Mouse (Mus musculus): ENCODE results near the gene Mrpl36. TPM values are rescaled to one million over a fixed set of nuclear protein-coding genes. Genes with fewer than 3 reads are reported as not detected.
A peak's percentile ranks its signal among the peaks of the same experiment; 100 is the strongest.

Mrpl36 gene
- polyA plus RNA-seq (2016; fragmentation: Nextera tagmentation; extraction: Ambion mirVana), result 143 and 145 TPM in 2 replicates

DNA sequence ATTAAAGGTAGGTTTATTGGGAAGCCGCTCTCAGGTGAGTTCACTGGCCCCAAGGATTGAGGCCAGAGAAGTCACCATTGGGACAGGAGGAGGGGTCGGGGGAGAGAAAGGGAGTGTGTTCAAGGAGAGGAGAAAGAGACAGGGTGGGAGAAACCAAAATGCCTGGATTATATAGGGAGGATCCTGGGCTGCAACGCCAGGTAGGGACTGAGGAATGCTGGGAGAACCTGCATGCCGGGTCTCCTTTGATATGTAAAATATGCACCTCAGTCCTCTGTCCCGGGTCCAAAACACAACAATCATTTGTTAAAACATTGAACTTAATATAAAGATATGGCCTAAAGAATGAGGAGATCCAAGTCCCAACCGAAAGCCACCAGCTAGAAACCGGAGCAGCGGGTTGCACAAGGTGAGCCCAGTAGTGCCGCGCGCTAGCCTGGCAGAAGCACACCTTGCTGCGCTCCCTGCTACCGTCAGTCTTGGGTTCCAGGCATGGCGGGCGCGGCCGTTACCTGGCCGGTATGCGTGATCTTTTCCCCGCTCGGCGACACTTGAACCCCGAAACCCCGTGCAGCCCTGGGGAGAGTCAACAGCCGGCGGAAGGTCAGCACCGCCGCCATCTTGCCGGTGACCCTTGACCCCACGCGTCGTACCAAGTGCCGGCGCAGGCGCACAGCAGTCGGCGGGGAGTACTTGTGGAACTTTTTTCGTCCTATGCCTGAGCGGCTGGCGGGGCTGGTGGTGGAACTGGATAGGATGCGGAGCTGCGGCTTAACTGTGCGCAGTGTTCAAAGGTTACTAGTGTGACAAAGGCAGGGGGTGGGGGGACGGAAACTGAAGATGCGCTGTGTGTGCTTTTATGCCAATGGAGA lies at the start of gene Mrpl36, which contains the start of gene Ndufs6:
Gene Mrpl36, plus strand, starts transcription at position 687 of the 872 bp plus-strand sequence.
Gene Ndufs6, minus strand, starts transcription at position 716 of the 872 bp plus-strand sequence.
- H3K9me3 ChIP-seq, result no peaks in the 10 kb centered on the region; the same call in 1 of the 2 replicates
- peak; percentile 92 for DNase-seq (ENCODE audit: extremely low spot score, low spot score)
- H3K36me3 ChIP-seq (replicated peaks), result peaks cover 39% of the 10 kb centered on the region
- H3K27ac ChIP-seq, result peak within 1 kb of the TSS; percentile 91
- WGBS, result 1% methylated on average over 45 of the region's 45 CpGs
- H3K27me3 ChIP-seq (ENCODE audit: poor library complexity, severe bottlenecking), result no peaks in the 10 kb centered on the region
- H3K4me3 ChIP-seq, result peak within 1 kb of the TSS; percentile 83
- peaks cover 40% of the 10 kb centered on the region for H3K4me1 ChIP-seq

DNA sequence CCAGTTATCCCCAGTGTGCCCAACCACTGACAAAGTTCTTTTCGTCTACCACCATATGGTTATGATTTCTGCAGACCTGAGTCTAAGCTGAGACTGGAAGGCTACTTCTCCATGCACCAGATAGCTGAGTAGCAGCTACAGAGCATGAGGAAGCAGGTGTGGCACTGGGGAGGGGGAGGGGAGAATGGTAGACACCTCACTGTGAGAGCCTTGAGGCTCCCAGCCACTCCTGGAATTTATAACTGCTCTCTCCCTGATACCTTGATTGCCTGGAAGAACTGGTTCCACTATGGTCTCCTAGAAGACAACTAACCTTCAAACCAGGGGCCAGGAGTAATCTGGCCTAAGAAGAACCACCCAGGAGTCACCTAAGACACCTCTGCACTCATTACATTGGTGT lies 49.1 kb upstream of the Mrpl36 start:
- DNase-seq (ENCODE audit: extremely low spot score, low spot score), result no peak
- WGBS, result 69% methylated on average over 1 of the region's 1 CpGs
- H3K9me3 ChIP-seq, result no peaks in the 10 kb centered on the region
- H3K27me3 ChIP-seq (ENCODE audit: poor library complexity, severe bottlenecking), result peaks cover 33% of the 10 kb centered on the region
- no peak overlapping the region for H3K27ac ChIP-seq
- H3K4me1 ChIP-seq, result peaks cover 4% of the 10 kb centered on the region; the same call in 1 of the 2 replicates
- no peak overlapping the region for H3K4me3 ChIP-seq
- no peaks in the 10 kb centered on the region for H3K36me3 ChIP-seq (replicated peaks)

DNA sequence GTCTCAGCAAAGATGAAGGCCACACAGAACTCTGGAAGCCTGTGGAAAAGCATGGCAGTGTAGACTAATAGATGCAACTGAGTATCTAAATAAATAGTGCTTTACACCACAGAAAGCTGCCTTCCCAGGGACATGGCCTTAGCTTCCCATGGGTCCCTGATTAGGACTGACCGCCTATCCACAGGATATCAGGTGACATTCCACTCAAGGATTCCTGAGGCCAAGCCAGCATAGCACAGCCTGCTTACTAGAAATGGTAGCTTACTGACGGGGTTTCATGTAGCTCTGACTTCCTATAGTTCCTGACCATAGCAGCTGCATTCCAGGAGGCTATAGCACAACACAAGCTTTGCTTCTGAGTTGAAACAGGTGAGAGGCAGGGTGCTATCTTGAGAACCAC lies 45.9 kb upstream of the Mrpl36 start:
- 72% methylated on average over 2 of the region's 2 CpGs for WGBS

DNA sequence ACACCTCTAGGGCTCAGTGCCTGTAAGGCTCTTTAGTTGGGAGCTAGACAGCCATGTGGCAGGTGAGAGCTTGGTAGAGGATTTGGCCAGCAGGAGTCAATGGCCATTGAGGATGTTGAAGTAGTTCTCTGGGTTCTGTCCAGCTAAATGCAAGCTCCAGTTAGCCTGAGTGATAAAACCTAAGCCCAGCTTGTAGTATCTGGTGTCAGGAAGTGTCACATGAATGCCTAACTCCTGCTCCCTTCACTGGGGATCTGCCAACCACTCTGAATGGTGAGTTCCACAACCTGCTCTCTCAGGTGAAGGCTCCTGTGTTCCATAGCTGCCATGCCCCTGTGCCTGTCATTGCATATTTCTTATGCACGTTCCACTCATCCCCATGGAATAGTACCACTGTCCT lies 44.8 kb upstream of the Mrpl36 start:
- Histone ChIP-seq H3K27me3 (ENCODE audit: poor library complexity, severe bottlenecking) (no peaks in the 10 kb centered on the region), H3K9me3 (no peaks in the 10 kb centered on the region), H3K36me3 (replicated peaks) (no peaks in the 10 kb centered on the region), H3K4me1 (no peaks in the 10 kb centered on the region; the same call in 1 of the 2 replicates), H3K4me3 (no peak overlapping the region), H3K27ac (no peak overlapping the region)
- no peak for DNase-seq (ENCODE audit: extremely low spot score, low spot score)
- 88% methylated on average over 1 of the region's 1 CpGs for WGBS

More for the DNA sequence above, 45.9 kb upstream of the Mrpl36 start:
- no peak for DNase-seq (ENCODE audit: extremely low spot score, low spot score)
- Histone ChIP-seq H3K4me1 (no peaks in the 10 kb centered on the region; the same call in 1 of the 2 replicates), H3K27ac (no peak overlapping the region), H3K27me3 (ENCODE audit: poor library complexity, severe bottlenecking) (0 out of 2 replicates have a peak, but pooled peaks cover under 1% of the 10 kb centered on the region), H3K36me3 (replicated peaks) (no peaks in the 10 kb centered on the region), H3K4me3 (no peak overlapping the region), H3K9me3 (no peaks in the 10 kb centered on the region)

DNA sequence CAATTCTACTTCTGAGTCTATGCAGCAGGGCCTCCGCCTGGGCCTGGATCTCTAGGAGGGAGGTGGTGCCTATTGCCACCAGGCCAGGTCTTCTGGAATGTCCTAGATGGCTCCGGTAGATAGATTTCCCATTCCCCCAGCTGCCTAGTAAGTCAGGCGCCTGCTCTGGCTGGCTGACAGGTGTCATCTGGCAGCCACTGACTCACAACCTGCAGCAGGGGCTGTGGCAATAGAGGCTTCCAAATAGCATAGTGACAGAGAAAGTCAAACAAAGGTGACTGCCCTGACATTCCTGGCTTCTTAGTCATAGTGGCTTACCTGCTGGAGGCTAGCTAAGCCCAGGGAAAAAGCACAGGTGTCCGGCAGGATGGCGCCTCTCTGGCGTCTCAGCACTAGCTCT lies 38.1 kb upstream of the Mrpl36 start:
- no peaks in the 10 kb centered on the region for H3K36me3 ChIP-seq (replicated peaks)
- no peaks in the 10 kb centered on the region for H3K9me3 ChIP-seq
- 0 out of 2 replicates have a peak, but pooled peaks cover 3% of the 10 kb centered on the region for H3K4me1 ChIP-seq
- WGBS, result 85% methylated on average over 6 of the region's 6 CpGs
- DNase-seq (ENCODE audit: extremely low spot score, low spot score), result no peak
- no peak overlapping the region for H3K4me3 ChIP-seq
- H3K27ac ChIP-seq, result no peak overlapping the region
- peaks cover 6% of the 10 kb centered on the region; the same call in 1 of the 2 replicates for H3K27me3 ChIP-seq (ENCODE audit: poor library complexity, severe bottlenecking)

DNA sequence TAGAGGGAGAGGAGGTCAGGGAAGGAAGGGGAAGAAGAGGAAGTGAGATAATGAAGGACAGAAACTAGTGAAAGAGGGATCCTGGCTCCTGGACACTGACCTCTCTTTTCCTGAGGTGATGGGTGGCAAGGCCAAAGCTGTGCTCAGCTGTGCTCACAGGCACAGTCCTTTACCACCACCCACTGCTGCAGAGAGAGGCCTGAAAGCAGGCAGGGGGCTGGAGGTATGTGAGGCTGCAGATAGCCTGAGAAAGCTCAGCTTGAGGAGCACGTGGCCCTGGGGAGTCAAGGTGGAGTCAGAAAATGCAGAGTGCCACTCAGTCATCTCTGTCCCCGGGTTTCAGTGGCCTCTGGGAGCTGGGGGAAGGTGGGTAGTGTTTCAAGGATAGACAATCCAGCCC lies 37.2 kb upstream of the Mrpl36 start:
- Histone ChIP-seq H3K4me3 (no peak overlapping the region), H3K9me3 (no peaks in the 10 kb centered on the region), H3K27me3 (ENCODE audit: poor library complexity, severe bottlenecking) (peaks cover 6% of the 10 kb centered on the region; the same call in 1 of the 2 replicates), H3K4me1 (0 out of 2 replicates have a peak, but pooled peaks cover 3% of the 10 kb centered on the region), H3K36me3 (replicated peaks) (no peaks in the 10 kb centered on the region), H3K27ac (no peak overlapping the region)
- no peak for DNase-seq (ENCODE audit: extremely low spot score, low spot score)
- 41% methylated on average over 2 of the region's 2 CpGs for WGBS

DNA sequence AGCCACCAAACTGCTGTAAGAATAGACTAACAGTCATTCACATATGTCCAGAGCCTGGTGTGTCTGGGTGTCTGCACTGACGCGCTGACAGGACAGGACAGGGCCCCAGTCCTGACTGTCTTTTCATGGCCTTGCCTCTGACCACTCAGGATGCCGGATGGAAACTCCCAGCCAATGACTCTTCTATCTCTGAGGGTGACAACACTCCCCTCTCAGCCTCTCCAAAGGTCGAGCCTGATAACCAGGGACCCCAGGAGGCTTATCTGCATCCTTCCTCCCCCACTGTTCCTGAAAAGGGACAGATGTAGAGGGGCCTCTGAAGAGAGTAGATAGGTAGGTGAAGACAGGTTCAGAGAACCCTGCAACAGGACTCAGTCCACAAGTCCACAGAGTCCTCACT lies 29.6 kb upstream of the Mrpl36 start:
- Histone ChIP-seq H3K4me3 (no peak overlapping the region), H3K9me3 (no peaks in the 10 kb centered on the region), H3K4me1 (no peaks in the 10 kb centered on the region), H3K27ac (no peak overlapping the region), H3K36me3 (replicated peaks) (no peaks in the 10 kb centered on the region), H3K27me3 (ENCODE audit: poor library complexity, severe bottlenecking) (peaks cover 6% of the 10 kb centered on the region)
- 63% methylated on average over 4 of the region's 4 CpGs for WGBS
- DNase-seq (ENCODE audit: extremely low spot score, low spot score), result no peak

DNA sequence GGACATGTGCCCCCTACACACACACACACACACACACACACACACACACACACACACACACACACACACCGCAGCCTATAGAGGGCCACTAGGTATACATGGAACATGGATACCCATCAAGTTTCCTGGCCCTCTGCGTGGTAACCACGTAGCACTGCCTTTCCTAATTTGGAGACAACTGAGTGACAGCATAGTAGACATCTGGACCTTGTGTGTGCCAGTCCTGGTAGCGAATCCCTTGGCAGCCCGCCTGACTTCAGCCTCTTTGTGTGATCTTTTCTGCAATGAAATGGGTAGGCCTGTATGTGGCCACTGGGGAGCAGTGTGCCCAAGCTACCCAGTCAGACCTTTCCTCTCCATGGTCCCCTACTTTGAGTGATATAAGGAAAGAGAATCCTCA lies 29.0 kb upstream of the Mrpl36 start:
- H3K9me3 ChIP-seq, result no peaks in the 10 kb centered on the region
- no peak overlapping the region for H3K27ac ChIP-seq
- no peak overlapping the region for H3K4me3 ChIP-seq
- H3K36me3 ChIP-seq (replicated peaks), result no peaks in the 10 kb centered on the region
- no peak for DNase-seq (ENCODE audit: extremely low spot score, low spot score)
- no peaks in the 10 kb centered on the region for H3K4me1 ChIP-seq
- H3K27me3 ChIP-seq (ENCODE audit: poor library complexity, severe bottlenecking), result peaks cover 12% of the 10 kb centered on the region
- WGBS, result 87% methylated on average over 5 of the region's 5 CpGs

DNA sequence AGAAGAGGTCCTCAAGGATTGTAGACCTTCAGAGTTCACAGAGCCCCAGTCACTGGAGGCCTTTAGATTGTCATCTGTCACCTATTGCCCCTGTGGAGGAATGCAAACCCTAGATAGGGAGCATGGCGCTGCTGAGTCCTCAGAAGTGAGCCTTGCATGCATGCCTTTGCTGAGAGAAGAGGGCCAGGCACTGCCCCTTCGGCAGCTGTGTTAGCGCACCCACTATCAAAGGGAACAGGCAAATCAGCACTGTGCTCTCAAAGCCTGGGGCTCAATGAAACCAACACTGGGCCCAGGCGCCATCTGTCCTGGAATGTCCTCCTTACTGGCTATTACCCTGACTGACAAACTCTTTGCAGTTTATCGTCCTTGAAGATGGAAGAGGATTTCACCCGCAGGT lies 23.6 kb upstream of the Mrpl36 start:
- Histone ChIP-seq H3K4me1 (peaks cover 30% of the 10 kb centered on the region), H3K27me3 (ENCODE audit: poor library complexity, severe bottlenecking) (peaks cover 52% of the 10 kb centered on the region), H3K4me3 (no peak overlapping the region), H3K9me3 (no peaks in the 10 kb centered on the region), H3K27ac (peak overlapping the region; percentile 20; the same call in 1 of the 2 replicates), H3K36me3 (replicated peaks) (no peaks in the 10 kb centered on the region)
- DNase-seq (ENCODE audit: extremely low spot score, low spot score), result no peak
- 65% methylated on average over 6 of the region's 6 CpGs for WGBS

DNA sequence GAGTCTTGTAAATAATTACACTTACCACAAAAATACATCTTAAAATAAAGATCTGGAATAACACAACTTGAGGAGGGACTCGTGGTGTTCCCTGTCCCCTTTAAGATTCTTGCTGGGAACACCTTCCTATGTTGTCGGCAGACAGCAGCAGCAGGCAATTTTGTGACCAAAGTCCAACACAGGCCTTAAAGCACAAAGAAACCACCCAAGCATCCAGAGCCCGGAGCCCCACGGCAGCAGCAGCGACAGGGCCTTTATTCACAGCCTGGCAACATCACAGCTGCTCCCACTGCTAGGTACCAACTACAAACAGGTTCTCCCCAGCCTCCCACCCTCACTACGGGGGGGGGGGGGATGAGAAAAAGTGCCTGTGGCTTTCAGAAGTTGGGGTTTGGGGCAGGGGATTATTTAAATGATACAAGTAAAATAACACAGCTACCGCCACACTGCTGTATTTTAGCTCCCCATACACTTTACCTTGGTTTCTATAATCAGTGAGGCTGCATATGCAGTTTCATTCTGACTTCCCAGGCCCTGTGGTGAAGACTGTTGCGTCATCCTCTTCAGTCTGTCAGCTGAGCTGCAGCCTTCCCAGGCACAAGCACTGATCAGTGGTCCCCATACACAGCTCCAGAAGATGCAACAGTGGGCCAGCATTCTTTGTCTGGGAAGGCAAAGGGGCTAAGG lies 22.8 kb upstream of the Mrpl36 start:
- no peaks in the 10 kb centered on the region for H3K9me3 ChIP-seq
- H3K4me3 ChIP-seq, result no peak overlapping the region
- peaks cover 34% of the 10 kb centered on the region for H3K4me1 ChIP-seq
- H3K27me3 ChIP-seq (ENCODE audit: poor library complexity, severe bottlenecking), result peaks cover 58% of the 10 kb centered on the region
- no peaks in the 10 kb centered on the region for H3K36me3 ChIP-seq (replicated peaks)
- H3K27ac ChIP-seq, result peak overlapping the region; percentile 66
- no peak for DNase-seq (ENCODE audit: extremely low spot score, low spot score)
- 31% methylated on average over 8 of the region's 8 CpGs for WGBS

DNA sequence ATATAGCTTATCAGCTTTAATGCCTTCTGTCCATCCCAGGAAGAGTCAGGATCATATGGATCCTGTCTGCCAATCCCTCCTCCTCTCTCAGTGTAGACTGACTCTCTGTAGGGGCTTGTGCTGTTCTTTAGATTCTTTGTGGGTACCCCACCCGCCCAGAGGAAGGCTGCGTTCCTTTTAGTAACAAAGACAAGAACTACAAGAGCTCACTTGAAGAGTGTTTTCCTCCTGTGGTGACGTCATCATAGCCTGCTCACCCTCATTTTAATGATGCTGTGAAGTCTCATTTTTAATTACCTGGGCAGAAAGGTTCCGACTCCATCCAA lies 22.3 kb upstream of the Mrpl36 start:
- DNase-seq (ENCODE audit: extremely low spot score, low spot score), result no peak
- H3K4me3 ChIP-seq, result no peak overlapping the region
- no peaks in the 10 kb centered on the region for H3K9me3 ChIP-seq
- 47% methylated on average over 4 of the region's 4 CpGs for WGBS
- H3K27ac ChIP-seq, result peak overlapping the region; percentile 66
- no peaks in the 10 kb centered on the region for H3K36me3 ChIP-seq (replicated peaks)
- H3K27me3 ChIP-seq (ENCODE audit: poor library complexity, severe bottlenecking), result peaks cover 63% of the 10 kb centered on the region
- H3K4me1 ChIP-seq, result peaks cover 34% of the 10 kb centered on the region

DNA sequence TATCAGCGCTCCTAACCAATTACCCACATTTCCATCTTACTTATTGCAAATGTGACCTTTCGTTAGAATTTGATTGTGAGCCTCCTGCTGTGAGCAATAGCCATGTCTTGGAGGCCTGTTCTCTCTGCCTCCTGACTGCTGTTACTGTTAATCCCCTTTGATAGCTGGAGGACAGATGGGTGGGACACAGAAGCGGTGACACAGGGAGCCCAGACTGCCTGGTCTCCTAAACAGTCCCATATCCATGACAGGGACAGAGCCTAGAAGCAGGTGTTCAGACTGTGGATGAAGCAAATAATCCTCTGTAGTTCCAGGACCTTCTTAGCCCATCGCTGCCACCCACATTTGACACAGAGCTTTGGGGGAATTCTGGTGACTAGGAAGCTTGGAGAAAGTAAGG lies 21.9 kb upstream of the Mrpl36 start:
- H3K27ac ChIP-seq, result no peak overlapping the region
- no peak for DNase-seq (ENCODE audit: extremely low spot score, low spot score)
- no peaks in the 10 kb centered on the region for H3K36me3 ChIP-seq (replicated peaks)
- H3K27me3 ChIP-seq (ENCODE audit: poor library complexity, severe bottlenecking), result peaks cover 66% of the 10 kb centered on the region
- no peaks in the 10 kb centered on the region for H3K9me3 ChIP-seq
- WGBS, result 54% methylated on average over 4 of the region's 4 CpGs
- H3K4me3 ChIP-seq, result no peak overlapping the region
- peaks cover 34% of the 10 kb centered on the region for H3K4me1 ChIP-seq

All from forebrain, embryonic 10.5 days (tissue).